Mouse (Mus musculus): ENCODE data around the gene Morf4l2. TPM values are rescaled to one million over a fixed set of nuclear protein-coding genes. Genes with fewer than 3 reads are reported as not detected.
A peak's percentile ranks its signal among the peaks of the same experiment; 100 is the strongest.
"Not testable (repeated sequence)": the region's sequence is repeated elsewhere in the genome, so short reads cannot be mapped to it uniquely, and the experiment has no call there.

Morf4l2 gene
- total RNA-seq, 1 experiment from 2014 or later = 640 TPM

GRCm38 (mm10) chrX:136707446-136708167 lies 35.9 kb downstream of the Morf4l2 start, which contains the start of gene Tceal1:
TSS of gene Tceal1 (plus strand) at chrX:136707982.
- ATAC-seq (replicated peaks; ENCODE audit: low read depth, poor library complexity, severe bottlenecking) = peak; percentile 80

- ATAC-seq (replicated peaks; ENCODE audit: low read depth, poor library complexity, severe bottlenecking) = no peak
Measured at GRCm38 (mm10) chrX:136693196-136693595, 50.3 kb downstream of the Morf4l2 start.

GRCm38 (mm10) chrX:136692294-136692675 lies 51.2 kb downstream of the Morf4l2 start:
- no peak for ATAC-seq (replicated peaks; ENCODE audit: low read depth, poor library complexity, severe bottlenecking)

GRCm38 (mm10) chrX:136691606-136692293 lies 51.7 kb downstream of the Morf4l2 start:
- ATAC-seq (replicated peaks; ENCODE audit: low read depth, poor library complexity, severe bottlenecking) = not testable (repeated sequence)

Other genes with a start within 250 kb of the Morf4l2 start
- gene Kir3dl1, start 225.7 kb downstream of the Morf4l2 start, total RNA-seq (2017) = not detected in 2 replicates
- gene Kir3dl2, start 199.6 kb downstream of the Morf4l2 start, total RNA-seq (2017) = not detected in 2 replicates
- 5.0 and 8.1 TPM in 2 replicates for gene Tceal3, start 152.8 kb downstream of the Morf4l2 start, total RNA-seq (2017)
- 2.5 and 5.3 TPM in 2 replicates for gene Tceal1, start 35.7 kb downstream of the Morf4l2 start, total RNA-seq (2017)
- gene Glra4, start 36.5 kb upstream of the Morf4l2 start, total RNA-seq (2017) = 0.09 TPM in 1 of 2 replicates, not detected in the other
- gene Plp1, start 79.0 kb upstream of the Morf4l2 start, total RNA-seq (2017) = 0.53 and 0.69 TPM in 2 replicates
- gene Rab9b, start 125.1 kb upstream of the Morf4l2 start, total RNA-seq (2017) = not detected in 2 replicates
- gene H2bfm, start 183.6 kb upstream of the Morf4l2 start, total RNA-seq (2017) = not detected in 2 replicates
- gene Tmsb15b2, start 231.8 kb upstream of the Morf4l2 start, total RNA-seq (2017) = not detected in 2 replicates
- gene Tmsb15l, start 233.2 kb upstream of the Morf4l2 start, total RNA-seq (2017) = 14.8 and 35.9 TPM in 2 replicates
- 5.6 and 12.8 TPM in 2 replicates for gene Tmsb15b1, start 233.2 kb upstream of the Morf4l2 start, total RNA-seq (2017)
- gene Zcchc18, start 249.5 kb upstream of the Morf4l2 start, total RNA-seq (2017) = 1.1 TPM in 1 of 2 replicates, not detected in the other

Data from common myeloid progenitor, adult 5-6 weeks (primary cell).